Mouse (Mus musculus): Measurements from ENCODE around the gene Bnc1. TPM values are rescaled to one million over a fixed set of nuclear protein-coding genes. Genes with fewer than 3 reads are reported as not detected.

Bnc1 gene
- polyA plus RNA-seq, 1 experiment = 0.30 TPM

DNA sequence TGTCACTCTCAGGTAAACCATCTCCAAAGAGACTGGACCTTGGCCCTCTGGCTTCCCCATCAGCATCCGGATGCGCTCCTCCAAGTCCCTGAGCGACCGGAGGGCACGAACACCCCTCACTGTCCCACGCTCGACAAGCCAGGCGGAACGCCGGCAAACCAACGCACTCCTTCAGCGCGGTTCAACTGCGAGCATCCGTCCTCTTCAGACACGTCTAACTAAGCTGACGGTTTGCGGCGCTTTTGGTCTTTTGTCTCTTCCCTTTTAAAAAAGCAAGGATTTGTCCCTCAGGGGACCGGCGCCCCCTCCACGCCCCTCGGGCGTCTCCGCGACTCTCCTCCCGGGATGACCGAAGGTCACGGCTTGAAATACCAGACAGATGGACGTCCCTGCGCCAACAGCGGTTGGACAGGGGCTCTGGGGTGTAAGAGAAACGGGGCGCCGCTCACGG, 456 bp downstream of the Bnc1 start:
- Histone ChIP-seq H3K4me1 (ENCODE audit: control insufficient read depth, insufficient read depth, low read length) (no peaks in the 10 kb centered on the region), H3K27me3 (ENCODE audit: control insufficient read depth, insufficient read depth, low read length, poor library complexity, severe bottlenecking) (peaks cover 22% of the 10 kb centered on the region), H3K9ac (ENCODE audit: low read depth, poor library complexity, severe bottlenecking) (peak overlapping the region; percentile 63), H3K27ac (ENCODE audit: insufficient read depth, low read length) (no peak overlapping the region), H3K4me3 (ENCODE audit: low read depth, low read length) (peak overlapping the region; percentile 42), H3K36me3 (ENCODE audit: control insufficient read depth, insufficient read depth, low read length, poor library complexity, severe bottlenecking) (no peaks in the 10 kb centered on the region), H3K9me3 (replicated peaks; ENCODE audit: control insufficient read depth, insufficient read depth, low read length, poor library complexity, severe bottlenecking) (no peaks in the 10 kb centered on the region)
- TF ChIP-seq CTCF (IDR thresholded peaks at IDR 0.05; ENCODE audit: low read depth, low read length) (no peak), EP300 (IDR thresholded peaks at IDR 0.05; ENCODE audit: insufficient read depth, low read depth, low read length) (no peak), POLR2A (IDR thresholded peaks at IDR 0.05; ENCODE audit: insufficient read depth, low read length) (no peak)

- Histone ChIP-seq H3K4me1 (ENCODE audit: control insufficient read depth, insufficient read depth, low read length) (no peaks in the 10 kb centered on the region), H3K4me3 (ENCODE audit: low read depth, low read length) (no peak overlapping the region), H3K27me3 (ENCODE audit: control insufficient read depth, insufficient read depth, low read length, poor library complexity, severe bottlenecking) (peaks cover 22% of the 10 kb centered on the region), H3K27ac (ENCODE audit: insufficient read depth, low read length) (no peak overlapping the region), H3K9me3 (replicated peaks; ENCODE audit: control insufficient read depth, insufficient read depth, low read length, poor library complexity, severe bottlenecking) (no peaks in the 10 kb centered on the region), H3K9ac (ENCODE audit: low read depth, poor library complexity, severe bottlenecking) (no peak overlapping the region), H3K36me3 (ENCODE audit: control insufficient read depth, insufficient read depth, low read length, poor library complexity, severe bottlenecking) (no peaks in the 10 kb centered on the region)
- TF ChIP-seq POLR2A (IDR thresholded peaks at IDR 0.05; ENCODE audit: insufficient read depth, low read length) (no peak), EP300 (IDR thresholded peaks at IDR 0.05; ENCODE audit: insufficient read depth, low read depth, low read length) (no peak), CTCF (IDR thresholded peaks at IDR 0.05; ENCODE audit: low read depth, low read length) (no peak)
Measured at GRCm38 (mm10) chr7:81991116-81991515, 976 bp downstream of the Bnc1 start.

- no peak overlapping the region for H3K27ac ChIP-seq (ENCODE audit: insufficient read depth, low read length)
- no peaks in the 10 kb centered on the region for H3K4me1 ChIP-seq (ENCODE audit: control insufficient read depth, insufficient read depth, low read length)
- TF ChIP-seq CTCF (IDR thresholded peaks at IDR 0.05; ENCODE audit: low read depth, low read length) (no peak), POLR2A (IDR thresholded peaks at IDR 0.05; ENCODE audit: insufficient read depth, low read length) (no peak), EP300 (IDR thresholded peaks at IDR 0.05; ENCODE audit: insufficient read depth, low read depth, low read length) (no peak)
- H3K27me3 ChIP-seq (ENCODE audit: control insufficient read depth, insufficient read depth, low read length, poor library complexity, severe bottlenecking) = no peaks in the 10 kb centered on the region
- no peaks in the 10 kb centered on the region for H3K9me3 ChIP-seq (replicated peaks; ENCODE audit: control insufficient read depth, insufficient read depth, low read length, poor library complexity, severe bottlenecking)
- H3K36me3 ChIP-seq (ENCODE audit: control insufficient read depth, insufficient read depth, low read length, poor library complexity, severe bottlenecking) = no peaks in the 10 kb centered on the region
- no peak overlapping the region for H3K9ac ChIP-seq (ENCODE audit: low read depth, poor library complexity, severe bottlenecking)
- no peak overlapping the region for H3K4me3 ChIP-seq (ENCODE audit: low read depth, low read length)
Measured at GRCm38 (mm10) chr7:81983651-81984050, 8.4 kb downstream of the Bnc1 start.

DNA sequence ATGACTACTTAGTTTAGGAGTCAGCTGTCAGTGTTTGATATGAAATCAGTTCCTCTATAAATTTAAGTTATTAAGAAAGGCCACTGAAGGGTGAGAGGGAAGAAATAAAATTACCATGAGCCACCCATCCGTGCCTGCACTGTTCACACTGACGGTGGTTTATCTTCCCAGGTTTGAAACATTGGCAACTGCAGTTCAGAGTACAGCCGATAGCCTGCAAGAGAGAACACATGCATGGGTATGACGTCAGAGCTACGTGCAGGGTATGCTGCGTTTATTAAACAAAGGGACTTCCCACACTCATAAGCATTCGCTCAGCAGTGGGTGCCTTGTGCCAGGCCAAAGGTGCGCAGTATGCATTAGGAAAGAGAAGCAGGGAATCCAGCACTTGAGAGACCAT, 13.8 kb downstream of the Bnc1 start:
- Histone ChIP-seq H3K27me3 (ENCODE audit: control insufficient read depth, insufficient read depth, low read length, poor library complexity, severe bottlenecking) (no peaks in the 10 kb centered on the region), H3K4me3 (ENCODE audit: low read depth, low read length) (no peak overlapping the region), H3K4me1 (ENCODE audit: control insufficient read depth, insufficient read depth, low read length) (no peaks in the 10 kb centered on the region), H3K27ac (ENCODE audit: insufficient read depth, low read length) (no peak overlapping the region), H3K9ac (ENCODE audit: low read depth, poor library complexity, severe bottlenecking) (no peak overlapping the region), H3K36me3 (ENCODE audit: control insufficient read depth, insufficient read depth, low read length, poor library complexity, severe bottlenecking) (no peaks in the 10 kb centered on the region), H3K9me3 (replicated peaks; ENCODE audit: control insufficient read depth, insufficient read depth, low read length, poor library complexity, severe bottlenecking) (no peaks in the 10 kb centered on the region)
- TF ChIP-seq POLR2A (IDR thresholded peaks at IDR 0.05; ENCODE audit: insufficient read depth, low read length) = no peak
- TF ChIP-seq CTCF (IDR thresholded peaks at IDR 0.05; ENCODE audit: low read depth, low read length) = no peak
- TF ChIP-seq EP300 (IDR thresholded peaks at IDR 0.05; ENCODE audit: insufficient read depth, low read depth, low read length) = no peak

GRCm38 (mm10) chr7:81974616-81975015, 17.5 kb downstream of the Bnc1 start:
- H3K4me1 ChIP-seq (ENCODE audit: control insufficient read depth, insufficient read depth, low read length) = no peaks in the 10 kb centered on the region
- H3K27me3 ChIP-seq (ENCODE audit: control insufficient read depth, insufficient read depth, low read length, poor library complexity, severe bottlenecking) = no peaks in the 10 kb centered on the region
- no peak for TF ChIP-seq POLR2A (IDR thresholded peaks at IDR 0.05; ENCODE audit: insufficient read depth, low read length)
- TF ChIP-seq CTCF (IDR thresholded peaks at IDR 0.05; ENCODE audit: low read depth, low read length) = no peak
- no peak for TF ChIP-seq EP300 (IDR thresholded peaks at IDR 0.05; ENCODE audit: insufficient read depth, low read depth, low read length)
- no peak overlapping the region for H3K27ac ChIP-seq (ENCODE audit: insufficient read depth, low read length)
- no peaks in the 10 kb centered on the region for H3K36me3 ChIP-seq (ENCODE audit: control insufficient read depth, insufficient read depth, low read length, poor library complexity, severe bottlenecking)
- H3K4me3 ChIP-seq (ENCODE audit: low read depth, low read length) = no peak overlapping the region
- no peaks in the 10 kb centered on the region for H3K9me3 ChIP-seq (replicated peaks; ENCODE audit: control insufficient read depth, insufficient read depth, low read length, poor library complexity, severe bottlenecking)
- H3K9ac ChIP-seq (ENCODE audit: low read depth, poor library complexity, severe bottlenecking) = no peak overlapping the region

DNA sequence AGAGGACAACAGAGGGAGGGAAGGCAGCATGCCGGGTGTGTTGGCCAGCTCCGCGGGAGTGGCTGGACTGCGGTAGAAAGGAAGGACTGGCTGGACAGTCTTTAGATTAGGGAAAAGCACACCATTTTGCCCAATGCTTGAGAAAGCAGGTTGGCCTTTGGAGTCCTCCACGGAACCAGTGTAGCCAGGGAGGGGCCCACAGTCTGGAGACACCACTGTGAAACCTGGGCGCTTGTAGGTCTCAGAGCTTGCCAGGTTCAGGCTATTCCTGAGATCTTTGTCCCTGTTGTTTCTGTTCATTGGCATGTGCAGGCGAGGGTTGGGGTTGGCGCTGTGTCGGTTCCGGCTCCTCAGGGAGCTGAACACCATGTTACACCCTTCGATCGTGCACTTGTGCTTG, 18.2 kb downstream of the Bnc1 start:
- Histone ChIP-seq H3K9ac (ENCODE audit: low read depth, poor library complexity, severe bottlenecking) (no peak overlapping the region), H3K4me1 (ENCODE audit: control insufficient read depth, insufficient read depth, low read length) (no peaks in the 10 kb centered on the region), H3K27me3 (ENCODE audit: control insufficient read depth, insufficient read depth, low read length, poor library complexity, severe bottlenecking) (no peaks in the 10 kb centered on the region), H3K27ac (ENCODE audit: insufficient read depth, low read length) (no peak overlapping the region), H3K4me3 (ENCODE audit: low read depth, low read length) (no peak overlapping the region), H3K9me3 (replicated peaks; ENCODE audit: control insufficient read depth, insufficient read depth, low read length, poor library complexity, severe bottlenecking) (no peaks in the 10 kb centered on the region), H3K36me3 (ENCODE audit: control insufficient read depth, insufficient read depth, low read length, poor library complexity, severe bottlenecking) (no peaks in the 10 kb centered on the region)
- no peak for TF ChIP-seq CTCF (IDR thresholded peaks at IDR 0.05; ENCODE audit: low read depth, low read length)
- no peak for TF ChIP-seq POLR2A (IDR thresholded peaks at IDR 0.05; ENCODE audit: insufficient read depth, low read length)
- TF ChIP-seq EP300 (IDR thresholded peaks at IDR 0.05; ENCODE audit: insufficient read depth, low read depth, low read length) = no peak
